Mouse (Mus musculus): ENCODE measurements around the gene Cubn.

GRCm38 (mm10) chr2:13303376-13303775, 188.2 kb downstream of the Cubn start:
- TF ChIP-seq GATA1 (IDR thresholded peaks at IDR 0.05; ENCODE audit: low read length) (no peak), TAL1 (IDR thresholded peaks at IDR 0.05; ENCODE audit: low read length) (no peak)
